Mouse (Mus musculus): Measurements from ENCODE around the gene Igfbp5. TPM values are rescaled to one million over a fixed set of nuclear protein-coding genes. Genes with fewer than 3 reads are reported as not detected.

Gene Igfbp5
- polyA plus RNA-seq, 1 experiment = 0.99 TPM

DNA sequence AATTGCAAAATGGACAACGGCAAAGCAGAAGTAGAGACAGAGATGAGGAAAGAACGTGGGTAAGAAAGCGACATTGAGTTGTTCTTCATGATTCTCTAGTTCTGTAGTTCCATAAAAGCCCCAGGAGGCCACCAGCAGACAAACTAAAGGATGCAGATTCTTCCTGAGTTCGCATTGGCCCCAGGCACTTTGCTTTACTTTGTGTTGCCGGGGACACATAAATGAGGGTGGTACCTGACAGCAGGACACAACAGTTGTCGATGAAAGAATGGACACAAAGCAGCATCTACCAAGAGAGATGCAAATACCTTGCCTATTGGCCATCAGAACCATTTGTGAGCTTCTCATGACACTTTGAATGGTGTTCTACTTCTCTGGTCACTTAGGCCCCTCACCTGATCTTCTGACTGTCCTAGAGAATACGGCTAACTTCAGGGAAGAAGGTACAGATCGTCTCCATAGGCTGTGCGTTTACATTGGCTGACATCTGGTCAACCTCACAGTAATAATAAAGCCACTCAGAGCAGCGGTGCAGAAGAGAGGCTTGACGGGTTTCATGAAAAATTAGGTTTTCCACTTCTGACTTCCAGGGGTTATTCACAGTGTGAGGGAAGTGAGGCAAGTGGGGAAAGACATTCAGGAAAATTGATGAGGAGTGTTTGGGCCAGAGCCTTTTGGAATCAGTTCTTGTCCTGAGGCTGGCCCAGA, 10.6 kb upstream of the Igfbp5 start:
- Histone ChIP-seq H3K4me1 (ENCODE audit: control insufficient read depth, insufficient read depth, low read length) (no peaks in the 10 kb centered on the region), H3K27ac (ENCODE audit: insufficient read depth, low read length) (no peak overlapping the region), H3K27me3 (ENCODE audit: control insufficient read depth, insufficient read depth, low read length, poor library complexity, severe bottlenecking) (no peaks in the 10 kb centered on the region), H3K9me3 (replicated peaks; ENCODE audit: control insufficient read depth, insufficient read depth, low read length, poor library complexity, severe bottlenecking) (no peaks in the 10 kb centered on the region), H3K4me3 (ENCODE audit: low read depth, low read length) (no peak overlapping the region), H3K36me3 (ENCODE audit: control insufficient read depth, insufficient read depth, low read length, poor library complexity, severe bottlenecking) (no peaks in the 10 kb centered on the region), H3K9ac (ENCODE audit: low read depth, poor library complexity, severe bottlenecking) (no peak overlapping the region)
- no peak for TF ChIP-seq CTCF (IDR thresholded peaks at IDR 0.05; ENCODE audit: low read depth, low read length)

DNA sequence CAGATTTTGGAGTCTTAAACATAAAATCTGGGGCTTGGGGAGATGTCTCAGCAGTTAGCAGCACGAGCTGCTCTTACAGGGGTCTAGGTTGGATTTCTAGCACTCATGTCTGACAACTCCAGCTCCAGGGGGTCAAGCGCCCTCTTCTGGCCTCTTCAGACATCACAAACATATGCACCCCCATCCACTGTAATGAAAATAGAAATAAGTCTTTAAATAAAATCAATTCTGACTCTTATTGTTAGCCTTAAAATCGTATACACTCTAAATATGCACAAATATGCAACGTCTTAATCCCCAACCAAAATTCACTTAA, 4.6 kb upstream of the Igfbp5 start:
- no peaks in the 10 kb centered on the region for H3K4me1 ChIP-seq (ENCODE audit: control insufficient read depth, insufficient read depth, low read length)
- H3K36me3 ChIP-seq (ENCODE audit: control insufficient read depth, insufficient read depth, low read length, poor library complexity, severe bottlenecking) = no peaks in the 10 kb centered on the region
- TF ChIP-seq EP300 (IDR thresholded peaks at IDR 0.05; ENCODE audit: insufficient read depth, low read depth, low read length) (no peak), CTCF (IDR thresholded peaks at IDR 0.05; ENCODE audit: low read depth, low read length) (peak; percentile 56)
- H3K4me3 ChIP-seq (ENCODE audit: low read depth, low read length) = no peak overlapping the region
- no peak overlapping the region for H3K9ac ChIP-seq (ENCODE audit: low read depth, poor library complexity, severe bottlenecking)
- H3K27ac ChIP-seq (ENCODE audit: insufficient read depth, low read length) = no peak overlapping the region
- peaks cover 7% of the 10 kb centered on the region for H3K27me3 ChIP-seq (ENCODE audit: control insufficient read depth, insufficient read depth, low read length, poor library complexity, severe bottlenecking)
- no peaks in the 10 kb centered on the region for H3K9me3 ChIP-seq (replicated peaks; ENCODE audit: control insufficient read depth, insufficient read depth, low read length, poor library complexity, severe bottlenecking)

DNA sequence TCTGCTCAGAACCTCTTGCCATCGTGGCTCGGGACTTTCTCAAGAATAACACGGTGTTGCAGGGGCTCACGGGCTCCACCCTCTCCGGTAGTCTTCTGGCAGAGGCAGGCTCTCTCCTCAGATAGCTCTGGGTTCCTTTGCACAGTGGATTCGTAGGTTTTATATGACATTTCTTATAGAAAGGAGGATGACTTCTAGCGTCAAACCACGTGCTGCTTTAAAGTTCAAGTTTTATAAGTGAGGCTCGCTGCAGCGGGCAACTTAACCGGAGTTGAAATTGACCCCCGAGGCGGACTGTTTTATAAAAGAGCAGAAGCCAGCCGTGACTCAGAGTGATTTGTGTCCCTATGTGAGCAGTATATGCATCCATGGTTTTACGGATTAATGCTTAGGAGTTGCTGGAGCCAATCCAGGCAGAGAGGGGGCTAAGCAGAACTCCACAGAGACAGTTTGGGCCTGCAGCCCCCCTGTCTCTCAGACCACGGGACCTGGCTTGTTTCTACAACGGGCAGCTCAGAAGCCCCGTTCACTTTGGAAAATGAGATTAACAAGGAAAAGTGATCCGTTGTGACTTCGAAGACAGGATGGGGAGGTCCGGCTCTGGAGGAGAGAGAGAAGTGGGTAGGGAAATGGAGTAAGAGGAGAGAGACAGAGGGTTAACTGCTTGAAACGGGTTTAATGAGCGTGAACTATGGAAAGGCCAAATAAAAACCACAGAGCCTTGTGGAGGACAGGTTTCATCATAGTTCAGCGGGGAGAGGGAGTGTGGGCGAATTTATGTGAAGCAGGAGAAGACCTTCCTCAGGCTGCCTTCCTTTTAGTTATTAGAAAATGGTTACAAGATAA, 4.0 kb upstream of the Igfbp5 start:
- Histone ChIP-seq H3K27me3 (ENCODE audit: control insufficient read depth, insufficient read depth, low read length, poor library complexity, severe bottlenecking) (peaks cover 10% of the 10 kb centered on the region), H3K4me1 (ENCODE audit: control insufficient read depth, insufficient read depth, low read length) (no peaks in the 10 kb centered on the region), H3K9me3 (replicated peaks; ENCODE audit: control insufficient read depth, insufficient read depth, low read length, poor library complexity, severe bottlenecking) (no peaks in the 10 kb centered on the region), H3K36me3 (ENCODE audit: control insufficient read depth, insufficient read depth, low read length, poor library complexity, severe bottlenecking) (no peaks in the 10 kb centered on the region), H3K27ac (ENCODE audit: insufficient read depth, low read length) (no peak overlapping the region), H3K4me3 (ENCODE audit: low read depth, low read length) (no peak overlapping the region), H3K9ac (ENCODE audit: low read depth, poor library complexity, severe bottlenecking) (no peak overlapping the region)
- TF ChIP-seq CTCF (IDR thresholded peaks at IDR 0.05; ENCODE audit: low read depth, low read length) (no peak), EP300 (IDR thresholded peaks at IDR 0.05; ENCODE audit: insufficient read depth, low read depth, low read length) (no peak), POLR2A (IDR thresholded peaks at IDR 0.05; ENCODE audit: insufficient read depth, low read length) (no peak)

GRCm38 (mm10) chr1:72877892-72878291, 3.2 kb upstream of the Igfbp5 start:
- peaks cover 10% of the 10 kb centered on the region for H3K27me3 ChIP-seq (ENCODE audit: control insufficient read depth, insufficient read depth, low read length, poor library complexity, severe bottlenecking)
- no peaks in the 10 kb centered on the region for H3K36me3 ChIP-seq (ENCODE audit: control insufficient read depth, insufficient read depth, low read length, poor library complexity, severe bottlenecking)
- TF ChIP-seq CTCF (IDR thresholded peaks at IDR 0.05; ENCODE audit: low read depth, low read length) = peak; percentile 51
- TF ChIP-seq EP300 (IDR thresholded peaks at IDR 0.05; ENCODE audit: insufficient read depth, low read depth, low read length) = no peak
- no peak for TF ChIP-seq POLR2A (IDR thresholded peaks at IDR 0.05; ENCODE audit: insufficient read depth, low read length)
- no peaks in the 10 kb centered on the region for H3K9me3 ChIP-seq (replicated peaks; ENCODE audit: control insufficient read depth, insufficient read depth, low read length, poor library complexity, severe bottlenecking)
- no peak overlapping the region for H3K9ac ChIP-seq (ENCODE audit: low read depth, poor library complexity, severe bottlenecking)
- H3K4me3 ChIP-seq (ENCODE audit: low read depth, low read length) = no peak overlapping the region
- no peak overlapping the region for H3K27ac ChIP-seq (ENCODE audit: insufficient read depth, low read length)
- H3K4me1 ChIP-seq (ENCODE audit: control insufficient read depth, insufficient read depth, low read length) = no peaks in the 10 kb centered on the region

DNA sequence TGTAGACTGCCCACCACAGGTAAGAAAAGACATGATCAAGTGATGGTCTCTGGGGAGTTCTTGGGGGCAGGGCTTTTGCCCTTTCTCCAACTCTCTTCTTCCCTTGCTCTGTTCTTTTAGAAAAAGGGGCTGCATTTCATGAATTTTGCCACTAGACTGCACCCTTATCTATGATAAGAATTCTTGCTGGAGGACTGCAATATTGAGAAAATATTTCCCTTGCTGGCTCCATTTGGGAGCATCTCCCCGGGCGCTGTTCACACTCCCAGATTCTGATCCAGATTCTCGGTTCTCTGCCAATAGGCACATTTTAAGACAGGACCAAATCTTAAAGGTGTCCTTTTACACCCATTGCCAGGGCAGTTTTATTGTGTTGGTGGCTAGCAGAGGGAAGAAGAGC, 1.4 kb upstream of the Igfbp5 start:
- H3K27me3 ChIP-seq (ENCODE audit: control insufficient read depth, insufficient read depth, low read length, poor library complexity, severe bottlenecking) = peaks cover 13% of the 10 kb centered on the region
- no peak overlapping the region for H3K4me3 ChIP-seq (ENCODE audit: low read depth, low read length)
- H3K27ac ChIP-seq (ENCODE audit: insufficient read depth, low read length) = no peak overlapping the region
- H3K9me3 ChIP-seq (replicated peaks; ENCODE audit: control insufficient read depth, insufficient read depth, low read length, poor library complexity, severe bottlenecking) = no peaks in the 10 kb centered on the region
- no peak overlapping the region for H3K9ac ChIP-seq (ENCODE audit: low read depth, poor library complexity, severe bottlenecking)
- H3K4me1 ChIP-seq (ENCODE audit: control insufficient read depth, insufficient read depth, low read length) = no peaks in the 10 kb centered on the region
- no peak for TF ChIP-seq POLR2A (IDR thresholded peaks at IDR 0.05; ENCODE audit: insufficient read depth, low read length)
- TF ChIP-seq EP300 (IDR thresholded peaks at IDR 0.05; ENCODE audit: insufficient read depth, low read depth, low read length) = no peak
- no peak for TF ChIP-seq CTCF (IDR thresholded peaks at IDR 0.05; ENCODE audit: low read depth, low read length)
- H3K36me3 ChIP-seq (ENCODE audit: control insufficient read depth, insufficient read depth, low read length, poor library complexity, severe bottlenecking) = no peaks in the 10 kb centered on the region

- no peak overlapping the region for H3K9ac ChIP-seq (ENCODE audit: low read depth, poor library complexity, severe bottlenecking)
- TF ChIP-seq CTCF (IDR thresholded peaks at IDR 0.05; ENCODE audit: low read depth, low read length) (no peak), POLR2A (IDR thresholded peaks at IDR 0.05; ENCODE audit: insufficient read depth, low read length) (no peak), EP300 (IDR thresholded peaks at IDR 0.05; ENCODE audit: insufficient read depth, low read depth, low read length) (no peak)
- H3K27ac ChIP-seq (ENCODE audit: insufficient read depth, low read length) = no peak overlapping the region
- H3K27me3 ChIP-seq (ENCODE audit: control insufficient read depth, insufficient read depth, low read length, poor library complexity, severe bottlenecking) = peaks cover 13% of the 10 kb centered on the region
- no peaks in the 10 kb centered on the region for H3K9me3 ChIP-seq (replicated peaks; ENCODE audit: control insufficient read depth, insufficient read depth, low read length, poor library complexity, severe bottlenecking)
- H3K4me3 ChIP-seq (ENCODE audit: low read depth, low read length) = no peak overlapping the region
- no peaks in the 10 kb centered on the region for H3K4me1 ChIP-seq (ENCODE audit: control insufficient read depth, insufficient read depth, low read length)
- no peaks in the 10 kb centered on the region for H3K36me3 ChIP-seq (ENCODE audit: control insufficient read depth, insufficient read depth, low read length, poor library complexity, severe bottlenecking)
These were observed 1.0 kb upstream of the Igfbp5 start for GRCm38 (mm10) chr1:72875708-72876107.
